Mouse (Mus musculus): ENCODE measurements around the gene Olfr1564. TPM values are rescaled to one million over a fixed set of nuclear protein-coding genes. Genes with fewer than 3 reads are reported as not detected.

The Olfr1564 gene
- total and polyA plus RNA-seq, 2 experiments from 2014 or later: 0.21 TPM; not detected in 1

Other genes with a start within 250 kb of the Olfr1564 start
- gene Zfp952, start 228.6 kb downstream of the Olfr1564 start, total RNA-seq (2014; rRNA removed): 8.7 and 9.9 TPM in 2 replicates
- 10.8 and 11.7 TPM in 2 replicates for gene Zfp952, start 228.6 kb downstream of the Olfr1564 start, polyA plus RNA-seq (2015; fragmentation: Nextera tagmentation; extraction: Ambion mirVana)
- 10.8 and 12.7 TPM in 2 replicates for gene Zfp763, start 188.3 kb downstream of the Olfr1564 start, total RNA-seq (2014; rRNA removed)
- 15.3 and 16.7 TPM in 2 replicates for gene Zfp763, start 188.3 kb downstream of the Olfr1564 start, polyA plus RNA-seq (2015; fragmentation: Nextera tagmentation; extraction: Ambion mirVana)
- gene 4921501E09Rik, start 153.6 kb downstream of the Olfr1564 start, total RNA-seq (2014; rRNA removed): not detected in 2 replicates
- gene 4921501E09Rik, start 153.6 kb downstream of the Olfr1564 start, polyA plus RNA-seq (2015; fragmentation: Nextera tagmentation; extraction: Ambion mirVana): not detected in 2 replicates
- 9.7 and 11.6 TPM in 2 replicates for gene Zfp563, start 132.4 kb downstream of the Olfr1564 start, total RNA-seq (2014; rRNA removed)
- 10.3 and 11.8 TPM in 2 replicates for gene Zfp563, start 132.4 kb downstream of the Olfr1564 start, polyA plus RNA-seq (2015; fragmentation: Nextera tagmentation; extraction: Ambion mirVana)
- 0.05 TPM in 1 of 2 replicates, not detected in the other for gene Morc2b, start 82.0 kb downstream of the Olfr1564 start, total RNA-seq (2014; rRNA removed)
- 0.54 and 0.63 TPM in 2 replicates for gene Morc2b, start 82.0 kb downstream of the Olfr1564 start, polyA plus RNA-seq (2015; fragmentation: Nextera tagmentation; extraction: Ambion mirVana)
- gene Olfr55, start 53.2 kb downstream of the Olfr1564 start, total RNA-seq (2014; rRNA removed): not detected in 2 replicates
- not detected in 2 replicates for gene Olfr55, start 53.2 kb downstream of the Olfr1564 start, polyA plus RNA-seq (2015; fragmentation: Nextera tagmentation; extraction: Ambion mirVana)
- not detected in 2 replicates for gene Olfr239, start 30.4 kb downstream of the Olfr1564 start, total RNA-seq (2014; rRNA removed)
- not detected in 2 replicates for gene Olfr239, start 30.4 kb downstream of the Olfr1564 start, polyA plus RNA-seq (2015; fragmentation: Nextera tagmentation; extraction: Ambion mirVana)
- gene Zfp955a, start 33.5 kb upstream of the Olfr1564 start, total RNA-seq (2014; rRNA removed): 13.4 and 14.2 TPM in 2 replicates
- gene Zfp955a, start 33.5 kb upstream of the Olfr1564 start, polyA plus RNA-seq (2015; fragmentation: Nextera tagmentation; extraction: Ambion mirVana): 17.1 and 18.5 TPM in 2 replicates
- not detected in 2 replicates for gene Olfr63, start 43.0 kb upstream of the Olfr1564 start, total RNA-seq (2014; rRNA removed)
- gene Olfr63, start 43.0 kb upstream of the Olfr1564 start, polyA plus RNA-seq (2015; fragmentation: Nextera tagmentation; extraction: Ambion mirVana): 0.03 TPM in 1 of 2 replicates, not detected in the other
- 12.6 and 16.9 TPM in 2 replicates for gene Zfp955b, start 67.9 kb upstream of the Olfr1564 start, total RNA-seq (2014; rRNA removed)
- 14.3 and 14.9 TPM in 2 replicates for gene Zfp955b, start 67.9 kb upstream of the Olfr1564 start, polyA plus RNA-seq (2015; fragmentation: Nextera tagmentation; extraction: Ambion mirVana)
- gene Zfp81, start 137.2 kb upstream of the Olfr1564 start, total RNA-seq (2014; rRNA removed): 14.1 and 19.3 TPM in 2 replicates
- gene Zfp81, start 137.2 kb upstream of the Olfr1564 start, polyA plus RNA-seq (2015; fragmentation: Nextera tagmentation; extraction: Ambion mirVana): 14.1 and 14.5 TPM in 2 replicates
- gene Zfp101, start 173.0 kb upstream of the Olfr1564 start, total RNA-seq (2014; rRNA removed): 4.4 and 5.2 TPM in 2 replicates
- gene Zfp101, start 173.0 kb upstream of the Olfr1564 start, polyA plus RNA-seq (2015; fragmentation: Nextera tagmentation; extraction: Ambion mirVana): 11.1 and 11.2 TPM in 2 replicates
- not detected in 2 replicates for gene Actl9, start 211.2 kb upstream of the Olfr1564 start, total RNA-seq (2014; rRNA removed)
- not detected in 2 replicates for gene Actl9, start 211.2 kb upstream of the Olfr1564 start, polyA plus RNA-seq (2015; fragmentation: Nextera tagmentation; extraction: Ambion mirVana)

Data from hindbrain, postnatal 0 days (tissue).